Mouse (Mus musculus): Measurements from ENCODE around the gene Slc47a2.

The Slc47a2 gene

DNA sequence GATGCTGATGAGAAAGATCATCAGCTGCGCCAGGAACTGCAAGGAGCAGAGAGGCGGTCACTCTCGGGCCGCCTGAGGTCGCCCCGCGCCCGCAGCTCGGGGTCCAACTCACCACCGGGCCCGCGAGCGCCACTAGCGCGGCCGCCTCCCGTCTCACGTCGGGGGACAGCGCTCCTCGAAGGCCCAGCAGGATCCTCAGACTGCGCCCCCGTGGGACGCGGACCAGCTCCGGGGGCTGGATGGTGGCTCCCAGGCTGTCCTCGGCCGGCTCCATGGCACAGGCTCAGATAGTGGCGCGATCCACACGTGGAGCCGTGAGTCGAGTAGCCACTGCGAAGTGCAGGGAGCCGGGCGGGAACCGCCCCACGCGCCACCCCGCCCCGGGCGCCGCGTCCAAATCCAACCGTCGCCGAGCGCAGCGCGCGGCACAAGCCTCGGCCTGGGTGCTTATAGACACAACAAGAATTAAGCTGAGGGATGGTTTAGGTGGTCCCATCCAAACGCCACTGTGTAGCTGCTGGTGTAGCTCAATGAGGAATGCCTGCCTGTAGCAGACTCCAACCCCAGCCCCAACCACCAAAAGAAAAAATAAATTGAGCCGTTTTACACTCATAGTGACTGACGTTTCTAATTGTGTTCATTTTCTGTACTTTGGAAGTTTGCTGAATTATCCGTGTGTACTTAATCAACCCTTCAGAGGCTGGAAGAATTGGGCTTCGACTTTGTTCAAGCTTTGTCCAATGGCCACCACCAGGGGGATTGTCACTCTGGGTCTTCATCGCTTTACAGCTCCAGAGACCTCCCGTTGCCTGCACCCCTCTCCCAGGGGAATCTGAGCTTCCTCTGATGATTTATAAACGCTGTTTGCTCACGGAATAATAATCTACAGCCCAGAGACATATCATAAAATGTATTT, at the start of gene Slc47a2:
Gene Slc47a2 (minus strand): TSS at position 356 of the 916 bp plus-strand sequence.
- peak; percentile 40 for DNase-seq (ENCODE audit: low read depth, low spot score)

DNA sequence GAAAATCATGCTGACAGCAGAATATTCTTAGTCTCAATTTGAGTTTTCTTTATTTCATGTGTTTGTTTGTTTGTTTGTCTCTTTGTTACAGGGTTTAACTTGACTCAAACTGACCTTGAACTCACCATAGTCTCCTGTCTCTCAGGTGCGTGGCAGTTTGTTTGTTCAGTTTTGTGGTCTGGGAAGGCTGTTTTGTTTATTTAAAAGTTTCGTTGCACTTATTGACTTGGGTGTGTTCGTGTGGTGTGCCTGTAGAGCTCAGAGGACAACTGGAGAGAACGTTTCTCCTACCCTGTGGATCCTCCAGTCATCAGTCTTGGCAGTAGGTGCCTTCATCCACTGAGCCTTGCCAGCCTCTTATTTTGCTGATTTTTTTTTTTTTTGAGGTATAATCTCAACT, 46.3 kb upstream of the Slc47a2 start:
- DNase-seq (ENCODE audit: low read depth, low spot score): no peak

DNA sequence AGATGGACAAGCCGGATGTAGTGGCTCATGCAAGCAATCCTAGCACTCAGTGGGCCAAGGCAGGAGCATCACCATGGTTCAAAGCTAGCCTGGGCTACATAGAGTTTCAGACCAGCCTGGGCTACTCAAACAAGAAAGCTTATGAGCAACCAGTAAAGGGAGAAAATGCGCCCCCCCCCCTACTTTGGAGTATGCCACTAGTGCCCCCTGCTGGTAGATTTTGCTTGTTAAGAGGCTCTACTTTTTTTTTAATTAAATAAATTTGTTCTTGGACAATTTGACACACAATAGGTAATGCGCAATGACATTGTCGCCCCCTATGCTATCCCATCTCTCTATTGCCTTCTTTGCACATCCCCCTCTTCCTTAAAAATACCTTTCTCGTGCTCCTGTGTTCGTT, 45.4 kb upstream of the Slc47a2 start:
- peak; percentile 34 for DNase-seq (ENCODE audit: low read depth, low spot score)

DNA sequence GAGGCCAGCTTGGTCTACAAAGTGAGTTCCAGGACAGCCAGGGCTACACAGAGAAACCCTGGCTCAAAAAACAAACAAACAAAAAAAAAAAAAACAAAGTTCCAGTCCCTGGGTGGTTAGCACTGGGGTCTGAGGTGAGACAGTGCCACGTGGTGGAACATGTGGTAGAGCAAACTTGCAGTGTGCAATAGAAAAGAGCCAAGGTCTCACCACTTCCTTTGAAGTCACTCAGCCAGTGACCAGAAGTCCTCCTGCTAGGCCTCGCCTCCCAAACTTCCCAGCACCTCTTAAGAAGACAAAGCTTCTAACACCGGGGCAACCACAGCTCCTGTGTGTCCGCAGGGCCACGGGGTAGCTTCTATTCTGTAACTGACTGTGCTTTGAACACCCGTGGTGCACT, 44.6 kb upstream of the Slc47a2 start:
- DNase-seq (ENCODE audit: low read depth, low spot score): no peak

DNA sequence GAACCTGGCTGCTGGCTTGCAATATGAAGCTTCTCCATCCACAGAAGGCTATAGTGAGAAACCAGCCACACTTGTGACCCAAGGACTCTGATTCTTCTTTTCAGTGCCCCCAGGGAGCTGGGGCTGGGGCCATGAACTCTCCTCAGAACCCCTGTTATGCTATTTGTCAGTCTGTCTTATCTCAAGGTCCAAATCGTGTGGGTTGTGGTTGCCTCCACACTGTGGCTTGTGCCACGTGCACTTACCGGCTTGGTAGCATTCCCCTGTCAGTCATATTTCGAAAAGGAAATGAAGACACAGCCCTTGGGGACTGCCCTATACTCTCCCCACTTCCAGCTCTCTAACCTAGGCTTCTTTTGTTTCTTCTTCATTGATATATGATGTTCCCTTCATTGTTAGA, 43.1 kb upstream of the Slc47a2 start:
- no peak for DNase-seq (ENCODE audit: low read depth, low spot score)

DNA sequence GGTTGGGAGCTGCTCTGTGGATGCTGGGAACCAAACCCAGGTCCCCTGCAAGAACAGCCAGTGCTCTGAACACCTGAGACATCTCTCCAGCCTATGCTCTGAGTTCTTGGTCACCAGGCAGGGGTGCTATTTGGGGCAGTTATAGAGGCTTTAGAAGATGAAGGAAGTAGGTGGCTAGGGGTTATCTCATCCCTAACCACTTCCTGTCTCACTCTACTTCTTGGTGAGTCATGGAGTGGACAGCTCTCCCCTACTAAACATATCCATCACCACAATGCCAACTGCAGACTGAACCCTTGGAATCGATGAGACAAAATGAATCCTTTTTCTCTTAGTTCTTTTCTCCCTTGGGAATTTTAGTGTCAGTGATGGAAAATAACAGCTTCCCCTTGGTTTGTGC, 38.6 kb upstream of the Slc47a2 start:
- no peak for DNase-seq (ENCODE audit: low read depth, low spot score)

DNA sequence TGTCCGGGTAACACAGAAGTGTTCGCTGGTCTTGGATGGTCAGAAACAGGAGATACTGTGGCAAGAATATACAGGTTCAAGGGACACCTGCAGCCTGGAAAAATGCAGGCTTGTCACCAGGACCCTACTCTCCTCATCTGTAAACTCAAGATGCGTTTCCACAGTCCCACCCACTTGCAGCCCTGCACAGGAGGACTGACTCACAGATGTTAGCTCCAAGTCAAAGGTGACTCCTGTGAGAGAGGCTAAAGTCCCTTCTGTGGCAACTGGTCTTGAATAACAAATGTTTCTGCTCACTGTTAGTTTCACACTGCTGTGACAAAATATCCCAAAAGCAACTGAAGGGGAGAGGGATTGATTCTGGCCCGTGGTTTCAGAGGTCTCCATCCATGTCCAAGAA, 36.0 kb upstream of the Slc47a2 start:
- DNase-seq (ENCODE audit: low read depth, low spot score): no peak

DNA sequence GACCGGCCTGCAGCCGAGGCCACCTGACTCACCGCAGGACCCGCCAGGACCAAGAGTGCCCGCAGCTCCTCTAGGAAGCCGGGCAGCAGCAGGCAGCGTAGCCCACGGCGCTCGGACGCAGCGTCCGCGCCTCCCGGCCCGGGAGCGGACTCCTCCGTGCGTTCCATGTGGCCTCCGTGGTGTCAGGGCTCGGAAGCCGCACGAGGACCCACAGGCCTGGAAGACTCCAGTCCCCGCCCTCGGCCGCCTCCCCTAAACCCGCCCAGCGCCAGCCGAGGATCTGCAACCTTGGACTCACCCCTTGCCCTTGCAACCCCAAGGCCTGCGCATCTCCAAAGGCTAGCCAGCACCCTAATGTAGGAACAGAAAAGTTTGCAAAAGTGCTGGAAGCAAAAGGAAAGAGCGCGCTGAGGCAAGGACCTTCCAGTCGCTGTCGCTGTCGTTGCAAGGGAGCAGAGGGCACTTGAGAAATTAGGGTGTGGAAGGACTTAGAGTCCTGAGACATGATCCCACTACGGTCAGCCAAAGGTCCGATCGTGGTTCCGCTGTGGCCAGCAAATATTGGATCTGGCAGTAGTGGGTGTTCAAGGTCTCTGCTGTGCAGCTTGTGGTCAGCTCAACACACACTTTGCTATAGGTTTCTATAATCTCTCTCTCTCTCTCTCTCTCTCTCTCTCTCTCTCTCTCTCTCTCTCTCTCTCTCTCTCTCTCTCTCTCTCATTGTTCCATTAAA, 35.4 kb upstream of the Slc47a2 start, which contains the start of gene Slc47a1:
Gene Slc47a1 (minus strand): TSS at position 465 of the 733 bp plus-strand sequence.
- no peak for DNase-seq (ENCODE audit: low read depth, low spot score)

DNA sequence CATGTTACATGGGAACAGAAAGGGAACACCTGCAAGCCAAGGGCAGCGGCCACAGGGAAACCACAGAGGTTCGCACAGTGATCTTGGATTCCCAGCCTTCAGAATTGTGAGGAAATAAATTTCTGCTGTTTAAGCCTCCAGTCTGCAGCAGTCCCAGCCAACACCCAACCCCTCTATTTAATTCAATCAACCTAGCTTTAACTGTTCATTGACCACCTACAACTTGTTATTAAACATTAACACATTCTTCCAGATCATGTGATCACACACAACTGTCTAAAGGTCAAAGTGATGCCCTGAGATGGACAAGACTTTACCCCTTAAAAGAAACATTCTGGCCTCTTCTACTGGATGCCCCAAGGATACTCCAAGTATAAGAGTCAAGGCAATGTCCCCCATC, 26.0 kb upstream of the Slc47a2 start:
- no peak for DNase-seq (ENCODE audit: low read depth, low spot score)

DNA sequence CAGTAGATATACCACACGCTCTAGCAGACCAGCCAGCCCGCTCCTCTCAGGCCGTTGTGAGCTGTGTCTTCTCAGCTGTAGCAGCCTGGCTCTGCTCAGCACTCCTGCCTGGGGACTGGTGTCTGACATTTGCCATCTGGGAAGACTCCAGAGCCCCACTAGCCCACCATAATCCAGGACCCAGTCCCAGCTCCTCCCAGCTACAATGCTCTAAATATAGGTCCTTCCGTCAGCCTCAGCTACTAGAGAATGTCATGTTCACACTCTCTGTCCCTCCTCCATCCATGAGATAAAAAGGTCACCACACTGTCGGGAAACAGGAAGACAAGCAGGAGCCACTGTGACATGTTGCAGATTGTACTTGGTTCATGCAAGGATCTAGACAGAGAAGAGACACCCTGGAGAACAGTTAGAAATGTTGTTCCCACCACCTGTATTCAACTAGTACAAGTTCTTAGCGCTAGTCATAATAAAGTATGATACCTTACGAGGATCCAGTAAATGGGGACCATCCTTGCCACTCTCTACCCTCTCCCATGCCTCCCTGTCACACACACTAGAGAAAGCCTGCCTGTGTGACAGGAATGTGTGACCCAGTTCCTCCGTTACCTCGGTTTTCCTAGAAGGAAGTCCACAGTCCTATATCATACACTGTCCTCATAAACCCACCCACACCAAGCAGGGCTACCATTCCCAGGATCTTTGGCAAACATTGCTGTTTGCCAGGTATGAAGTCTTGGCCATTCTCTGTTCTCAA, 24.0 kb upstream of the Slc47a2 start:
- no peak for DNase-seq (ENCODE audit: low read depth, low spot score)

DNA sequence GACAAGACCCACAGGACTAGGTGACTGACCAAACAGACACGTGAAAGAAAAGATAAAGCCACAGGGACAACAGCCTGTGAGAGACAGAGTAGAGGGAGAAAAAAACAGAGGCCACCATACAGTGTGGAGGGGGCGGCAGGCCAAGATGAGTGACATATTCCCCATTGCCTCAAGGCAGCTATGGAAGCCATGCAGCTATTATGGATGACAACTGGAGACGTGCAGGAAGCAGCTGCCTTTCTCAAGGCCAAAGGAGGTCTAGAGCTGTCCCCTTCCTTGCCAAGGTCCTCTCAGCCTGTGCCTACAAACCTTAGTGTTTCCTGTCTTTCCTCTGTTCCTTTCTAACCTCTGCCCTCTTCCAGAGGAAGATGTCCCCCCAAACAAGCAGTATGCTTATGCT, 23.3 kb upstream of the Slc47a2 start:
- DNase-seq (ENCODE audit: low read depth, low spot score): no peak

DNA sequence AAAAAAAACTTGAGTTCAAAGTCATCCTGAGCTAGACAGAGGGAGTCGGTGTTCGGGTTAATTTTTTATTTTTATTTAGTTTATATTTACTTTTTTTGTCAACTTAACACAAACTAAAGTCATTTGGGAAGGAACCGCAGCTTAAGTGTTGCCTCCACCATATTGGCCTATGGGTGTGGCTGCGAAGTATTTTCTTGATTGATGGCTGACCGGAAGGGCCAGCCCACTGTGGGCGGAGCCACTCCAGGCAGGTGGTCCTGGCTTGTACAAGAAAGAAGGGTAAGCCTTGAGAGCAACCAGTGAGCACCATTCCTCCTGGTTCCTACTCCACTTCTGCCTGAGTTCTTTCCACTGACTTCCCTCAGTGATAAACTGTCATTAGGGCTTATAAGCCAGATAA, 21.4 kb upstream of the Slc47a2 start:
- no peak for DNase-seq (ENCODE audit: low read depth, low spot score)

DNA sequence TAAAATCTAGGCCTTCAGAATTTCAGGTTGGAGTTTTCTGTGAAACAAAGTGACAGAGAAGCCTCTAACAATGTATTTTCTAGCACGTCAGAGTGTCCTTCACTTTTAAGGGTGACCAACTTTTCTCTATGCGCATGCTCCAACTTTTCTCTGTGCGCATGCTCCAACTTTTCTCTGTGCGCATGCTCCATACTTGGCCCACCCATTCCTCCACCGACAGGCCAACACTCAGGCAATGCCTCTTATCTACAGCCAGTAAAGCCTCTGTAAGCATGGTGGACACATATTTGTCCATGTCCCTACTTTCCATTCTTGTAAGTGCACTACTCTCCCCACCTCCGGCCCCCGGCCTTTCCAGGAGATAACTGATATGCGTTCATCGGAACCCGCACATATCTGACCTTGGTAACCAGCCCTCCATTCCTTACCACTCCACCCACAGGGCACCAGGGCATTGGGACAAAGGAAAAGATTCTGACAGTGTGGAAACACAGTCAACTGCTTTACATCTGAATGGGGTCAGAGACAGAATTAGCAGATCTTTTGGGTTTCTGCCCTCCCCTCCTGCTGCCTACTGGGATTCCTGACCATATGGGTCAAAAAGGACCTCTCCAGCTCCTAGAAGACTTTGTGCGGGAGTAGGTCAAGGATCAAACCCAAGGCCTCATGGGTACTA, 19.0 kb upstream of the Slc47a2 start:
- no peak for DNase-seq (ENCODE audit: low read depth, low spot score)

DNA sequence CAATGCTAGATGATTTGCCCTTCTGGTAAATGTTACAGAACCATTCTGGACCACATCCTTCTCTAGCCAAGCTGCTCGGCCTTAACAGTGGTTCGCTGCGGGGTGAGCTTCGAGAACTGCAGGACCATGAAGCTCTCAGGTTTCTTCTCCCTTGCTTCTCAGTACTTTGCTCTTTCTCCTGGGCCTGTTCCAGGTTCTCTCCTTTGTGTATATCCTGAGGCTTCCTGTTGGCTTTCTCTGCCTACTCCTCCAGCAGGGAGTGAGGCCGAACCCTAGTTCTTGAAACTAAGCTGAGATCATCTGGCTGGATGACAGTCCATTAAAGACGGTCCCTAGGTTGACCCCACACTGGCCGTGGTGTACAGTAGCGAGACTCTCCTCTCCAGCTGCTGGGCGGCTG, 13.9 kb upstream of the Slc47a2 start:
- no peak for DNase-seq (ENCODE audit: low read depth, low spot score)

DNA sequence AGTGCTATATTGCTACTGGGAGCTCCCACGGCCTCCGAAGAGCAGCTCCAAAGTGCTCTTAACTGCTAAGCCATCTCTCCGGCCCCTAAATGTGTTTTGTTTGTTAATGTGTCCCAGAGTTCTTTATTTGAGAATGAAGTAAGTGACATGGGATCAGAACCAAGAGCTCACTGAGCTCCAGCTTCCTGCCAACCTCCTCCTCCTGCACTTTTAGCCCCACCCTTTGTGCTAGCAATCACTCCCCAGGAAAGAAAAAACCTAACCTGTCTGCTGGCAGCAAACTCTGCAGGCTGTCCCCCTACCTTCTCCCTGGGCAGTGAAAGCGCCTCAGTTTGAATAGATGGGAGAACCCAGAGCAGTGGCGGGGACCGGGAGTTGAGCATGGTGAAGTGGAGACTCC, 13.5 kb upstream of the Slc47a2 start:
- DNase-seq (ENCODE audit: low read depth, low spot score): no peak

DNA sequence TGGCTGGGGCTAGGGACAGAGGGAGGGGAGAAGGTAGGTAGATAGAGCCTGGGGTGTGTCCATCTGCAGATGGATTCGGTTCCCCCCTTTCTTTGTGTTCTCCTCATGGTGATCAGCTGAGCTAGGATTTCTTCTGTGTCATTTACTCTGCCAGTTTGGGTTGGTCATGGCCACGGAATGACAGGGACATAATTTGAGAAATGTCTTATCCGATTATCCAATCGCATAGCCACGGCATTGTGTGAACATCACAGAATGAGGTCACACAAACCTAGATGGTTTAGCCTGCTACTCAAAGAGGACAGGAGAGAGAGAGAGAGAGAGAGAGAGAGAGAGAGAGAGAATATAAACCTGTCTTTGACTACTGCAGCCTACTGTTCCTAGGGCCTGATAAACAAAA, 12.7 kb upstream of the Slc47a2 start:
- DNase-seq (ENCODE audit: low read depth, low spot score): no peak

DNA sequence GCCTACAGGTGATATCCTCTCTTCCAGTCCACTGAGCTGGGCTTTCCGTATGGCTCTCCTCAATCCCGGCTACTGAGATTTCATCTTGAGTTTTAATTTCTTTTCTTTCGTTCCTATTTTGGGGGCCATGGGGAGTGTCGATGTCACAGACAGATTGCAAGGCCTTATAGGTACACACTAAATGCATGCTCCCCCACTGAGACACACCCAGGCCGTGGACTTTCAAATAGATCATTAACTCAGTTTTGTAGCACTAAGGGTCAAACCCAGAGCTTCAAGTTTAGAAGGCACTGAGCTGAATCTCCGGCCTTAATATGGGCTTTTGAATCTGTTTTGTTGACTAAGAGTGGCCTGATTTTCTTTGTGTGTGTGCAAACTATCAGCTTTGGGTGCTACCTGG, 11.7 kb upstream of the Slc47a2 start:
- DNase-seq (ENCODE audit: low read depth, low spot score): no peak

DNA sequence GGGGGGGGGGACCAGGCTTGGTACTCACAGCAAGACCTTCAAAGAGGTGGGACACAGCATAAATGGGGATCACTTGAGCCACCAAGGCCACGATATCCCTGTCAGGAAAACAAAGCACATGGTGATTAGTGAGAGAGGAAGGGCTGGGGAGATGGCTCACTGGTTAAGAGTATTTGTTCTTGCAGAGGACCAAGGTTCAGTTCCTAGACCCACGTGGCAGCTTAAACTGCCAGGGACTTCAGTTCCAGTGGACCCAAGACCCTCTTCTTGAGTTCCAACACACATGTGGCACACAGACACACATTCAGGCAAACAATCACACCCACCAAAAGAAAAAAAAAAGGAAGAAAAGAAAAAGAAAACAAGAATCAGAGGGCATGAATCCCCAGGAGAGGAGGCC, 10.4 kb upstream of the Slc47a2 start:
- DNase-seq (ENCODE audit: low read depth, low spot score): no peak

DNA sequence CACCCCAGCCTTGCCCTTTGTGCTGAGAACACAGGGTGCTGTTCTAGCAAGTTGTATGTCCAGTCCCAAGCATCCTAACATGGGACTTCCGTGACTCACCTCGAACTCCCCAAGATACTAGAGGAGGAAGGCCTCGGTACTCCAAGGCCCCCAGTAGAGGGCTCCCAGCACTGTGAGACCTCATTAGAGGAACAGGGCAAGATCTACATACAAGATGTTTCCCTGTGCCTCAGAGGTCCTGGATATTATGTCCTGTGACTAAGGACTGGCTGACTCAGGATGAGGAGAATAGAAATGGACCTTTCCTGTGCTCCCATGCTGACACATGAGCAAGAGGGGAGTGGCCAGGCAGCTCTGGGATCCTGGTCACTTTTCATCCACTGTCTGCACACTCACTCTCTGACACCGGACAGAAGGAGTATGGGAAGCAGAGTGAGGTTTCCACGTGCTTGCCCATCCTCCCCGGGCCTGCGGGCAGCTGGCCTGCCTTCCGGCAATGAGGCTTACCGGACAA, 9.5 kb upstream of the Slc47a2 start:
- no peak for DNase-seq (ENCODE audit: low read depth, low spot score)

DNA sequence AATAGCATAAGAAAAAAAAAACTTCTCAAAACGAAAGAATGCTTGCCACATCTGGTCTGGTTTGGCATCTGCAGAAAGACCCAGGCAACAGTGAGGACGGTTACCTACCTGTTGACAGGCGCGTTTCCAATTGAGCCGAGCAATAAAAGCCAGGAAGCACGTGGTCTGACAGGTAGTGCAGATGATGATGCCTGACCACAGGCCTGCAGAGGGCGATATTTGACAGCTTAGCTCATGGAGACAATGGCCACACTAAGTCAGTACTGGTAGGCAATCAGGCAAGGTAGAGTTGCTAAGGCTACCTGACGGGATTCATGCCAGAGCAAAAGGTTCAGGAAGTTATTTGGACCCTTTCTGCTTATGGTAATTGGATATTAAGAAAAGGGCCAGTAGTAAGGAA, 6.7 kb upstream of the Slc47a2 start:
- peak; percentile 44 for DNase-seq (ENCODE audit: low read depth, low spot score)

DNA sequence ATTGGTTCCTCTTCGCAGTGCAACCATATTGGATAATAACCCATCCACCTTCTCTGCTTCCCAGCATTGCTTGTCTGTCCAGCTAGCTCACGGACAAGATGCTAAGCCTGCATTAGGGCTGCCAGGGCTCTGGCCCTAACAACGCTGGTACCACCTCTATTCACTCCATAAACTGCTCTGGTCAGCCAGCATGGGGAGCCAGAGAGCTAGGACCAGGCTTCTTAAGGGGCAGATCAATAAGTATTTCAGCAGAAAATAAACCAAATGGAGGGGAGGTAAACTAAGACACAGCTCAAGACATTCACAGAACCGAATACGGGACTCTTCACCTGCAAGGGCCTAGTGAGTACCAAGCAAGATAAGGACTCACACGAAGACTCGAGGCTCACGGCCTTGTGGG, 3.5 kb upstream of the Slc47a2 start:
- no peak for DNase-seq (ENCODE audit: low read depth, low spot score)
